Mouse (Mus musculus) layer of hippocampus, adult 6 months (tissue): ENCODE measurements around the gene Tmem97. TPM values are rescaled to one million over a fixed set of nuclear protein-coding genes. Genes with fewer than 3 reads are reported as not detected.

ENCODE experiments used
- long read RNA-seq, 2 experiments: library from polyadenylated mRNA; unstranded; transcript quantifications; one replicate each; pipeline ENCODE4 v2.0.0; 2019 to 2020
- polyA plus RNA-seq: library from polyadenylated mRNA; unstranded; fragments of <200 nt; fragmentation: Nextera tagmentation; gene quantifications from 2 replicates; pipeline ENCODE4 v1.2.3, GENCODE M21; 2021

Gene Tmem97
- polyA plus RNA-seq = 25.3 and 31.4 TPM in 2 replicates
- long read RNA-seq, experiment 1, transcript Tmem97-201 (3 exons, 1,375 nt) = major isoform, 38 of 38 reads
- long read RNA-seq, experiment 1, partial matches to known transcripts = 0 of 38 reads
- long read RNA-seq, experiment 1, other reads (novel, unspliced or antisense) = 0 of 38 reads
- long read RNA-seq, experiment 2, transcript Tmem97-201 (3 exons, 1,375 nt) = major isoform, 74 of 75 reads
- long read RNA-seq, experiment 2, partial matches to known transcripts = 0 of 75 reads
- long read RNA-seq, experiment 2, other reads (novel, unspliced or antisense) = 1 of 75 reads

GRCm38 (mm10) chr11:78550168-78551058, at the start of gene Tmem97:
Gene Tmem97, minus strand, starts transcription at chr11:78550777.

GRCm38 (mm10) chr11:78536080-78536689, 14.4 kb downstream of the Tmem97 start, which contains the start of the genes Tnfaip1 and Ift20:
Gene Tnfaip1, minus strand, starts transcription at chr11:78536332.
Gene Ift20, plus strand, starts transcription at chr11:78536361.

GRCm38 (mm10) chr11:78512025-78512957, 38.3 kb downstream of the Tmem97 start, which contains the start of the genes Tmem199 and Poldip2:
Gene Tmem199, minus strand, starts transcription at chr11:78512172.
Gene Poldip2, plus strand, starts transcription at chr11:78512193.

GRCm38 (mm10) chr11:78502909-78503650, 47.5 kb downstream of the Tmem97 start, which contains the start of gene Sebox:
Gene Sebox, plus strand, starts transcription at chr11:78503447.

GRCm38 (mm10) chr11:78499004-78499403, 51.6 kb downstream of the Tmem97 start, which contains the start of gene Vtn:
Gene Vtn, plus strand, starts transcription at chr11:78499091.

GRCm38 (mm10) chr11:78497544-78498522, 52.7 kb downstream of the Tmem97 start, which contains the start of gene Sarm1:
Gene Sarm1, minus strand, starts transcription at chr11:78497754.

Other genes with a start within 250 kb of the Tmem97 start
- 1.7 and 3.1 TPM in 2 replicates for gene Spag5, start 249.2 kb downstream of the Tmem97 start, polyA plus RNA-seq
- 1,621 and 1,706 TPM in 2 replicates for gene Aldoc, start 227.8 kb downstream of the Tmem97 start, polyA plus RNA-seq
- gene Pigs, start 222.4 kb downstream of the Tmem97 start, polyA plus RNA-seq = 81.1 and 86.7 TPM in 2 replicates
- gene Unc119, start 207.3 kb downstream of the Tmem97 start, polyA plus RNA-seq = 7.4 and 9.1 TPM in 2 replicates
- gene Foxn1, start 164.2 kb downstream of the Tmem97 start, polyA plus RNA-seq = not detected in 2 replicates
- gene Slc13a2, start 128.6 kb downstream of the Tmem97 start, polyA plus RNA-seq = 0.05 TPM in 1 of 2 replicates, not detected in the other
- gene Slc46a1, start 85.1 kb downstream of the Tmem97 start, polyA plus RNA-seq = 19.4 and 22.6 TPM in 2 replicates
- 18.9 and 21.1 TPM in 2 replicates for gene Sarm1, start 53.0 kb downstream of the Tmem97 start, polyA plus RNA-seq
- gene Vtn, start 51.7 kb downstream of the Tmem97 start, polyA plus RNA-seq = 44.3 and 58.5 TPM in 2 replicates
- 5.8 and 6.2 TPM in 2 replicates for gene Sebox, start 47.3 kb downstream of the Tmem97 start, polyA plus RNA-seq
- gene Tmem199, start 38.6 kb downstream of the Tmem97 start, polyA plus RNA-seq = 63.3 and 66.5 TPM in 2 replicates
- gene Poldip2, start 38.6 kb downstream of the Tmem97 start, polyA plus RNA-seq = 161 and 169 TPM in 2 replicates
- gene Tnfaip1, start 14.4 kb downstream of the Tmem97 start, polyA plus RNA-seq = 20.6 and 20.8 TPM in 2 replicates
- gene Ift20, start 14.4 kb downstream of the Tmem97 start, polyA plus RNA-seq = 137 and 139 TPM in 2 replicates
- gene Nlk, start 146.6 kb upstream of the Tmem97 start, polyA plus RNA-seq = 13.8 and 19.8 TPM in 2 replicates
- gene Ccnq, start 201.0 kb upstream of the Tmem97 start, polyA plus RNA-seq = 62.4 and 67.1 TPM in 2 replicates